Mouse (Mus musculus) mesoderm, embryonic 11.5 days (tissue): ENCODE measurements around the gene 2310050C09Rik.

ENCODE experiments used
- DNase-seq: peaks from one replicate; pipeline ENCODE4 v3.0.0-alpha.2; 2012; ENCODE audit warnings: low read depth, low spot score

The 2310050C09Rik gene

DNA sequence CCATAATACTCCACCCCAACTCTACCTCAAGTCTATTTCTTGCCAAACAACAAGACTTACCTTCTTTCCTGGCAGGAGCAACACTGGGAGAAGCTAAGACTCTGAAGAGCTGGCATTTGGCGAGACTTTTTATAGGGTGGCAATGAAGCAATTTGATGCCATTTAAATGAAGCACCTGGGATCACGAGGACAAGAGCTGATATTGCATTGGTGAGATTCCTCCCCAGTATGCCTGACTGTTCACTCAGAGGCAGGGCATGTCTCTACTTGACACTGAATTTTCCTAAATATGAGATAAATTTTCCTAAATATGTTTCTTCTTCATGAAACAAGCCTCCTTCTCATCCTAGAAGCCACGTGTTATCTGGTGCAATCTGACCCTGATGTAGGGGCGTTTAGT, at the start of gene 2310050C09Rik:
TSS of gene 2310050C09Rik (minus strand) at position 101 of the 400 bp plus-strand sequence.
- no peak for DNase-seq

GRCm38 (mm10) chr3:92907571-92907970, 37.6 kb upstream of the 2310050C09Rik start:
- peak; percentile 54 for DNase-seq

DNA sequence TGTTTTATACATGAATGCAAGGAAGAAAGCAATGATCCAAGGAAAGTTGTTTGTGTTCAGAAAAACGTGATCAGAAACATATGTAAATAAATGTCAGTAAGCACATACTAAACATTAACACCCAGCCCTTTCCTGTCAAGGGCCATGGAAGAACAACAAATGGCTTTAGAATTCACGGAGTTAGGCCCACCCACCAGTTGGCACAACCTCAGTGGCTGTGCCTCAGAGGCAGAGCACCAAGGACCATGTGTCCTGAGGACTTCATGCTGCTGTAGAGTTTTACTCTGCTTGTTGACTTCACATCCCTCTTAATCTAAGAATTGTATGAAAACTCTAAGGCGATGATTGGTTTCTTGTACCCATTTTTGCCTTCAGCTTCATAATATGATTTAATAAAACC, 35.2 kb upstream of the 2310050C09Rik start:
- no peak for DNase-seq

- peak; percentile 42 for DNase-seq
Observed at GRCm38 (mm10) chr3:92903640-92904039, 33.6 kb upstream of the 2310050C09Rik start.

GRCm38 (mm10) chr3:92902992-92903391, 33.0 kb upstream of the 2310050C09Rik start:
- peak; percentile 35 for DNase-seq

DNA sequence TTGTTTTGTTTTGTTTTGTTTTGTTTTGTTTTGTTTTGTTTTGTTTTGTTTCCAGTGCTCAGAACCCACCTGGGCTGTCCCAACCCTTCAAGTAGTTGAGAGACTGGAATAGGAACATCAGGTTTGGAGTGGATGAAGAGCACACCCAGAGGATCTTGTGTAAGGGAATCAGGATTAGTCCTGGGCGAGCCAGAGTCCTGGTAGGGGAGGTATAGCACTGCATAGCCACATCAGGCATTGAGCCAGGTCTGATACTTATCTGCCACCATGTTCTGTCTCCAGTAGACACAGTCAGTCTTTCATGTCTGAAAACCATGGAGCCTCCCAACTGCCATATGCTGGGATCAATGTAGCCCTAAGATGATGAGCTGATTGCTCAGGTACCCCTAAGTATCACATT, 24.5 kb upstream of the 2310050C09Rik start:
- no peak for DNase-seq

DNA sequence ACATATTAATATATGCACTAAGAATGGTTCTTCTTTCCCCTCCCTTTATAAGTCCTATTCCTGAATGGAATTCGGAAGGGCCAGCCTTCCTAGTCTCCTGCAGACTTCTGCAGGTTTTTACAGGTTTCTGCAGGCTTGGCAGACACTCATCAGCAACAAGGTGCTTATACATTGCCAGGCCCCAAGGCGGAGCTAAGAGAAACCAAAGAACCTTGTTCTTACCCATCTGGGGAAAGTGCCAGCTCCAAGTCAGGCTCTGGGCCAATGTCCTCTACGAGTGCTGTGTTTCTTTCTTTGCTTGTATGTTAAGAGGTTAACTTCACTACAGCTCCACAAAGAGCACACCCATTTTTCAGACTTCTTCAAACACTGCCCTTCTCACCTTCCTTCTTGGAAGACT, 24.0 kb upstream of the 2310050C09Rik start:
- DNase-seq, result no peak

- DNase-seq, result no peak
Observed at GRCm38 (mm10) chr3:92874180-92874579, 4.2 kb upstream of the 2310050C09Rik start.

DNA sequence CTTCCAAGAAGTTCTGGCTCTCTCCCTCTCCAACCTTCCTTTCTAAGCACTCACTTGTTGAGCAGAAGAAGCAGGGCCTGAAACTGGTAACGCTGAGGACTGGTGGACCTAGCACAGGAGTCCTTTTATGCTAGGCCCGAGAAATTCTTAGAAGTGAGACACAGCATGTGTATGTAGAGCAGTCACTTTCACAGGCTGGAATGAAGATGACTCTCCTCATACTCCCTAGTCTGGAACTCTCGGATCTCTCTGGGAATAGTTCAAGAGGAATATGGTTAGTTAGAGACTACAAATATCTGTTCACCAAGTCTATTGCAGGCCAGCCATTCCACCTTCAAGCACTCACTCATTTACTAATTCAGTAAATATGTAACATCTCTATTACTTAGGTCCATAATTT, 18.8 kb downstream of the 2310050C09Rik start, which contains the start of gene Lce1l:
TSS of gene Lce1l (minus strand) at position 101 of the 400 bp plus-strand sequence.
- DNase-seq, result no peak

DNA sequence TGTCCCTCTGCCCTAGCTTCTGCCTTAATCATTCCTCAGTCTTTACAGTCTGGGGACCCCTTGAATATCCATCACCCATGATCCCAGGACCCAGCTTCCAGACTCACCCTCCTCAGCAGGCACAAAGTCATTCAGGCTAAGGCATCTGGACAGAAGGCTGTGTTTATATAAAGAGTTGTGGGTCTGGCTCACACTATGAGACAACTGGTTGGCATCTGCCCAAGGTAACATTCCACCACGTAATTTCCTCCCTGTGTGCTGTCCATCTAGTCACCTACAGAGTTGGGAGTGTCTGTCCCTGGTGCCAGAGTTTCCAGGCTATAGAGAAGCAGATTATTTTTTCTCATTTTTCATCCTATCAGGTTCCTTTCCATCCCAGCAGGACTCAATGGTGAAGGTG, 42.9 kb downstream of the 2310050C09Rik start, which contains the start of gene Kprp:
TSS of gene Kprp (minus strand) at position 140 of the 400 bp plus-strand sequence.
- no peak for DNase-seq

DNA sequence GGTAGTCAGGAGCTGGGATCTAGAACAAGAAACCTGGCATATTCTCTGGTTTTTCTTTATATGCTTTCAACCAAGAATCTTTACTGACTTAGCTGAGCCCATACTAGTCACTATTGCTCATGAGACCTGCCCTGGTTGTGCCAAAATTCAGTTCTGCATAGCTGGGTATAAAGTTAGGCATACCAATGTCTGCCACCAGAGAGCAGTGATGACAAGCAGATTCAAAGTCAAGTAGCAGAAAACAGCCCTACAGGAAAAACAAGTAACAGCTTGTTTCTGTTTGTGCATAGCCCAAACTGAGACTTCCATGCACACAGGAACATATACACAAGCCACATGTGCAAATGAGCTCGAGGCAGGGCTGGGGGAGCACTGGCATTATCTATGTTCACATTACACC, 44.2 kb downstream of the 2310050C09Rik start:
- DNase-seq, result no peak
